Mouse (Mus musculus) brain, embryonic 14.5 days (tissue): ENCODE measurements at regions not wholly inside any gene's neighbourhood (a gene's known extent, or its start where the extent isn't known, plus 50 kb on each side); places are given as distances from the start of the nearest gene placed in this dataset.

Experiments
- CTCF ChIP-seq: fragments of 200-500 bp; IDR thresholded peaks from 2 replicates; pipeline ENCODE4 v1.5.1; 2012; ENCODE audit warnings: inconsistent platforms, mild to moderate bottlenecking, moderate library complexity, borderline replicate concordance; ENCODE audit not compliant: insufficient read depth, insufficient read length; ENCODE audit errors: extremely low read depth
- POLR2A ChIP-seq: fragments of 200-500 bp; IDR thresholded peaks from 2 replicates; pipeline ENCODE4 v1.6.1; 2012; ENCODE audit warnings: mild to moderate bottlenecking, inconsistent platforms, borderline replicate concordance; ENCODE audit not compliant: poor library complexity, insufficient read depth, insufficient read length, severe bottlenecking; ENCODE audit errors: extremely low read depth

DNA sequence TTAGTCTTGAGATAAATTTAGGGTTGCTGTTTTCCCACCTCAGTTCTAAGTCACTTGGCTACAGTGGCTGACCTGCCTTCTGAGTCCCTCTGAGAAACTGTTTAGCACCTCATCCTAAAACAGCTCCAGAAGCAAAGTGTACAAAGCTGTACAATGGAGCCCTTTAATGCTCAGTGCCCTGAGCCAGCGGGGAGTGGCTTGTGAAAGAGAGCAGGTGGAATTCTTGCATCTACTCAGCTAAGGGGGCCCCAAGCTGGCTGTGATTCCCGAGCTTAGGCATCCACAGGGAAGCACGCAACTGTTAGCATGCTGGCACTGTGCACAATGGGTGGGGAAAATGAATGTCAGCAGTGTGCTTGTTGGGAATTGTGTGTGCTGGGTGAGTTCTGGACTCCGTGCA, 63.2 kb upstream of the Kcnj15 start:
- TF ChIP-seq POLR2A (no peak), CTCF (no peak)
